Mouse (Mus musculus): ENCODE data around the gene Slc23a4.

GRCm38 (mm10) chr6:34907696-34908260 is 80.4 kb downstream of the Slc23a4 start:
- TF ChIP-seq CTCF (IDR thresholded peaks at IDR 0.05; ENCODE audit: control insufficient read depth, insufficient read depth, low read length), result no peak
- TF ChIP-seq POLR2A (IDR thresholded peaks at IDR 0.05; ENCODE audit: borderline replicate concordance, control insufficient read depth, low read depth, low read length), result no peak
